Mouse (Mus musculus): Measurements from ENCODE around the gene Gm43191.

DNA sequence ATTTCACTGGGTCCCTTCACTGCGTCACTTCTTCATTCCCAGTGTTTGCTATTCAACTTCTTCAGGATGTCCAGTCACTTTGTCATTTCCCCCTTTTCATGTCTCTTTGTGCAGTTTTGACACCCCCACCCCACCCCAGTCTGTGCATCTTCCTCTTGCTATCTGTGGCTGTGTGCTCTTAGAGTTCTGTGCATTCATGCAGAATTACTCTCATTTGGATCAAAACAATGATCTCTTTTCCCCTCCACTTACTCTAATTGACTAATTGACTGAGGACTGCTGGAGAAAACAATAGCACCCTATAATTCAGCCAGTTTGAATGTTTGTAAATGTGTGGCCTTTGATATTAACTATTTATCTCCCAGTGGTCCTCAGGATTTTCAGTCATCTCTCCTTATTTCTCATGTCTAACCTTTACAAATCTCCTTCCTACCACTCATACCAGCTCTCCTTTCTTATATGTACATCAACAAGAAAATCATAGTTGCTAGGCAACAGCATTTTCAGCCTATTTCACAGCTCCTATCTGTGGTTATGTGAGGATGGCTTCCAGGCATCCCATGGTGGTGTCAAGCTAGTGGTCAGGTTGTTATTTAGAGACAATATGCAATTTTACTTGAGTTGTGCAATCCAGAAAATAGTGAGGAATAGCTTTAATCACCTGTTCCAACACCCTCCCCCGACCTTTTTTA lies 48.6 kb upstream of the Gm43191 start:
- TF ChIP-seq GATA1 (IDR thresholded peaks at IDR 0.05; ENCODE audit: borderline replicate concordance, low read length) (no peak), FLI1 (IDR thresholded peaks at IDR 0.05; ENCODE audit: low read length) (no peak)
